12 mouse cellular contexts compared by ENCODE assay signal in the genomic region with DNA sequence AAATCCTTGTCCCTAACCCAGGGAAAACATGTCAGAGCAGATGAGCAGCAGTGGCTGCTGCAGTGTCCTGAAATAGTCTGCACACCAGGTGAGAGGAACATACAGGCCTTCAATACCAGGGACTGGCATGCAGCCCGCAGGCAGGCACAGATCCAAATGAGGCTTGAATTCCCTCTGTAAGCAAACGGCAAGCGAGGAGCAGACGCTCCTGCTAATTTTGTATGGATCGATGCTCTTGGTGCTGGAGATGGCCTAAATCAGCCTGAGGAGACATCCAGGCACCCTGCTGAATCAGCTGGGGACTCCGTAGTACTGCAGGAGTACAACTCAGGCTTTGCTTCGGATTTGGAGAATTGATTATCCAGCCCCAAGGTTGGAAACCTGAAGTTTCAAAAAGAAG.
DNase-seq lines count a peak whose midpoint lies in the region; ATAC-seq lines count a peak whose summit lies in the region.
"Had no signal": no experiment of that assay in that cellular context is flagged by ENCODE, and none has a peak within 500 bp of the region (broad histone marks: within the 10 kb centered on the region; RNA-seq: fewer than 3 reads in every experiment).

No protein-coding gene starts in this region.

- DNase-seq in left cerebral cortex, adult 18-20 months (ENCODE audit: low spot score in 2 of 2), result peak; percentile 1 to 6
- DNase-seq in left cerebral cortex, adult 11 months (ENCODE audit: low spot score), result no peak
- DNase-seq in cerebellum, adult 9-10 months, result peak; percentile 88
- DNase-seq in gastrocnemius, postnatal 25 days, result peak; percentile 52
- DNase-seq in retina, embryonic 14.5 days (ENCODE audit: low spot score), result peak; percentile 38
- DNase-seq in lung, postnatal 10 days, result no peak

- ATAC-seq in inflammation-experienced regulatory T-cells, adult 6 months, result no peak
- ATAC-seq in intestine, embryonic 16.5 days, result no peak
- ATAC-seq: Patski had no signal

- no peak overlapping the region for H3K27ac ChIP-seq in intestine, embryonic 16.5 days (ENCODE audit: low read length)
- H3K27ac ChIP-seq: embryonic facial prominence, embryonic 15.5 days; liver, embryonic 14.5 days; neural tube, embryonic 12.5 days had no signal

- no peaks in the 10 kb centered on the region for H3K4me1 ChIP-seq in intestine, embryonic 16.5 days (ENCODE audit: control insufficient read depth, insufficient read depth, low read length)
- H3K4me1 ChIP-seq: embryonic facial prominence, embryonic 15.5 days; neural tube, embryonic 12.5 days had no signal

- no peaks in the 10 kb centered on the region for H3K27me3 ChIP-seq in intestine, embryonic 16.5 days (replicated peaks; ENCODE audit: control insufficient read depth, insufficient read depth, low read length)
- H3K27me3 ChIP-seq: embryonic facial prominence, embryonic 15.5 days; neural tube, embryonic 12.5 days; Patski had no signal

- no peak overlapping the region for H3K9ac ChIP-seq in intestine, embryonic 16.5 days (ENCODE audit: low read depth, low read length)
- H3K9ac ChIP-seq: embryonic facial prominence, embryonic 15.5 days; liver, embryonic 14.5 days; neural tube, embryonic 12.5 days had no signal

- no peaks in the 10 kb centered on the region for H3K9me3 ChIP-seq in intestine, embryonic 16.5 days (ENCODE audit: control insufficient read depth, low read length)
- H3K9me3 ChIP-seq: embryonic facial prominence, embryonic 15.5 days; neural tube, embryonic 12.5 days had no signal

- H3K4me3 ChIP-seq in intestine, embryonic 16.5 days (ENCODE audit: low read length), result no peak overlapping the region
- H3K4me3 ChIP-seq: embryonic facial prominence, embryonic 15.5 days; neural tube, embryonic 12.5 days had no signal

- 72% methylated on average over 7 of the region's 7 CpGs for WGBS in intestine, embryonic 16.5 days

- H3K4me2 ChIP-seq in intestine, embryonic 16.5 days (ENCODE audit: low read depth, low read length), result no peak overlapping the region
- H3K4me2 ChIP-seq: embryonic facial prominence, embryonic 15.5 days; neural tube, embryonic 12.5 days had no signal

- no peaks in the 10 kb centered on the region for H3K36me3 ChIP-seq in intestine, embryonic 16.5 days (ENCODE audit: control insufficient read depth, insufficient read depth, low read length)
- H3K36me3 ChIP-seq: embryonic facial prominence, embryonic 15.5 days; neural tube, embryonic 12.5 days had no signal

Comparison
In these comparisons a context has a peak if more than half of its experiments do, and no peak if none do; other contexts are left out.
1. DNase-seq: peak in left cerebral cortex, adult 18-20 months (2 of 2), cerebellum, adult 9-10 months (single experiment), gastrocnemius, postnatal 25 days (single experiment) and retina, embryonic 14.5 days (single experiment); none in left cerebral cortex, adult 11 months (single experiment) and lung, postnatal 10 days (single experiment).